Mouse (Mus musculus) limb, embryonic 13.5 days (tissue): ENCODE data around the gene Dcaf11. TPM values are rescaled to one million over a fixed set of nuclear protein-coding genes. Genes with fewer than 3 reads are reported as not detected.

Experiments used
- ATAC-seq: fragments of 200-750 bp; cut with Nextera tagmentation; 2 replicates; pipeline ENCODE4 v1.8.0; 2017; ENCODE audit warnings: low read depth, moderate number of reproducible peaks, moderate TSS enrichment; ENCODE audit not compliant: low FRiP score
- H3K27ac ChIP-seq: fragments of 300-500 bp; sonication (generic); 2 replicates; pipeline ENCODE4 v1.5.1; 2015; ENCODE audit warnings: inconsistent platforms, mild to moderate bottlenecking, moderate library complexity
- H3K27me3 ChIP-seq: fragments of 300-500 bp; sonication (generic); 2 replicates; pipeline ENCODE4 v1.6.1; 2015; ENCODE audit warnings: mild to moderate bottlenecking, inconsistent platforms
- H3K36me3 ChIP-seq: fragments of 300-500 bp; sonication (generic); 2 replicates; pipeline ENCODE4 v1.6.1; 2015; ENCODE audit warnings: inconsistent platforms, mild to moderate bottlenecking, moderate library complexity
- H3K4me1 ChIP-seq: fragments of 300-500 bp; sonication (generic); 2 replicates; pipeline ENCODE4 v1.6.1; 2015; ENCODE audit warnings: inconsistent platforms
- H3K4me2 ChIP-seq: fragments of 300-500 bp; sonication (generic); replicated peaks from 2 replicates; pipeline ENCODE4 v1.6.1; 2015; ENCODE audit warnings: inconsistent platforms, mild to moderate bottlenecking, moderate library complexity
- H3K4me3 ChIP-seq: fragments of 300-500 bp; sonication (generic); 2 replicates; pipeline ENCODE4 v1.5.1; 2015; ENCODE audit warnings: moderate library complexity, mild to moderate bottlenecking, inconsistent platforms
- H3K9ac ChIP-seq: fragments of 300-500 bp; sonication (generic); 2 replicates; pipeline ENCODE4 v1.6.1; 2015; ENCODE audit warnings: mild to moderate bottlenecking, inconsistent platforms
- H3K9me3 ChIP-seq: fragments of 300-500 bp; sonication (generic); 2 replicates; pipeline ENCODE4 v1.6.1; 2016; ENCODE audit warnings: inconsistent platforms
- WGBS: fragments of 180-500 bp; shearing (Covaris S2); methylation state at CpG from one replicate; pipeline ENCODE4 v1.1.7; 2015; 5-methylcytosine and 5-hydroxymethylcytosine counted together
- polyA plus RNA-seq: library from polyadenylated mRNA; unstranded; fragments of >200 nt; fragmentation: Nextera tagmentation; extraction: Ambion mirVana; gene quantifications from 2 replicates; pipeline ENCODE4 v1.2.1, GENCODE M21; 2015

The Dcaf11 gene
- polyA plus RNA-seq, 1 experiment from 2014 or later: 55.9 TPM

DNA sequence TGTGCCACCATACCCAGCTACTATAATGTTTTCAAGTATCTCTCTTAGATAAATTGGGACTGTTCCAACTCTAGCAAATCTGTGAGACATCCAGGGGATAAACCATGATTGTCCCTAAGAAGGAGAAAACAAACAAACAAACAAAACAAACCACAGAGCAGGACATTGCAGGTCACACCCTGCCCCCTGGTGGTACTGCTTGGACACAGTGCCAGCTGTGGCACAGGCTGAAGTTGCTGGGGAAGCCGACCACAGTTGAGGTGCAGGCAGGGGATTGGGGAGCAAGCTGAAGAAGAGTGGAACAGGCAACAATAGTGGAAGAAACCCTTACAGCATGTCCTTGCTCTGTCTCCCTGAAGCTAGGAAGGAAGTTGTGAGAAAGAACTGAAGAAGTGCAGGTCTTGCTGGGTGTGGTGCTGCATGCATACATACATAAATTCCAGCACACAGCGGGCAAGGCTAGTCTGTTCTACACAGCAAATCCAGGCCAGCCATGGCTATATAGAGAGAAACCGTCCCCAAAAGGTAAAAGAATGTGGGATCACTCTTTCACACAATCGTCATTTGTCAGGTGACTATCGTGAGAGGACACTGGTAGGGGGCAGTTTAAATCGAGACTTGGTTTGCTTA is 23.6 kb upstream of the Dcaf11 start:
- 53% methylated on average over 6 of the region's 6 CpGs for WGBS
- ATAC-seq: no peak
- no peaks in the 10 kb centered on the region for H3K9me3 ChIP-seq
- H3K4me1 ChIP-seq: peaks cover 11% of the 10 kb centered on the region
- no peaks in the 10 kb centered on the region for H3K27me3 ChIP-seq
- no peak overlapping the region for H3K4me3 ChIP-seq
- H3K4me2 ChIP-seq: no peak overlapping the region
- H3K9ac ChIP-seq: no peak overlapping the region
- H3K27ac ChIP-seq: no peak overlapping the region
- no peaks in the 10 kb centered on the region for H3K36me3 ChIP-seq

DNA sequence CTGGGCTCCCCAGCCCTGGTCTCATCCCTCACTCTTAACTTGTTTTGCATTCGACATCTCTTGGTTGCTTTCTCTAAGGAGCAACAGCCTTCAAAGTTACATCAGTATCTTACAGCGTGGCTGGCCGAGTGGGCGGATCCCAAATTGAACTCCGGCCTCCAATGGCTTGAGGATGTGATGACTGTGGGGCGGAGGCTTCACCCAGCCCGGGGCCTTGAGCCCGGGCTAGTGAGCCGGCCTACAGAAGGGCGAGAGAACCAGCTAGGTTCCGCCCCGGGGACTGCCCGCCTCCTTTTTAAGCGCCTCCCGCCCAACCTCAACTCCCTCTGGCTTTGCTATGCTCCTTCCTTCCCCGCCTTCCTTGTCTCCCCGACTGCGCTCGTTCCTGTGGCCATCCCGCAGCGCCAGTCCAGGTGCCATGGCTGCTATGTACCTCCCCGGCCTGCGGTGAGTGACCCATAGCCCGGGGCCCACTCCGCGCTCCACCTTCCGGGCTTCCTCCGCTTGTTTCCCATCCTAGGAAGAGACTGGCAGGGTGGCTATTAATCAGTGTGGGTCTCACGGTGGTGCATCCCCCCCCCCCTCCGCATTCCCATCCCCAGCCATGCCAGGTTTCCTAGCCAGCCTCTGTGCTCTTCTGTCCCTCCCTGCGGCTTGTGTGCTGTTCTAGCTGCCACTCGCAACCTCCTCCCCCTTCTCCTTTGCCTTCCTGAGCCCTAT is 19.6 kb upstream of the Dcaf11 start, which contains the start of gene Pck2:
TSS of gene Pck2 (plus strand) at position 200 of the 720 bp plus-strand sequence.
- Histone ChIP-seq H3K4me3 (peak within 1 kb of the TSS; percentile 67), H3K9ac (peak within 1 kb of the TSS; percentile 82), H3K27me3 (no peaks in the 10 kb centered on the region), H3K9me3 (no peaks in the 10 kb centered on the region), H3K27ac (peak within 1 kb of the TSS; percentile 87), H3K4me2 (peak within 1 kb of the TSS; percentile 83), H3K36me3 (peaks cover 25% of the 10 kb centered on the region), H3K4me1 (peaks cover 17% of the 10 kb centered on the region)
- WGBS: under 1% methylated on average over 32 of the region's 32 CpGs
- peak; percentile 94 for ATAC-seq

DNA sequence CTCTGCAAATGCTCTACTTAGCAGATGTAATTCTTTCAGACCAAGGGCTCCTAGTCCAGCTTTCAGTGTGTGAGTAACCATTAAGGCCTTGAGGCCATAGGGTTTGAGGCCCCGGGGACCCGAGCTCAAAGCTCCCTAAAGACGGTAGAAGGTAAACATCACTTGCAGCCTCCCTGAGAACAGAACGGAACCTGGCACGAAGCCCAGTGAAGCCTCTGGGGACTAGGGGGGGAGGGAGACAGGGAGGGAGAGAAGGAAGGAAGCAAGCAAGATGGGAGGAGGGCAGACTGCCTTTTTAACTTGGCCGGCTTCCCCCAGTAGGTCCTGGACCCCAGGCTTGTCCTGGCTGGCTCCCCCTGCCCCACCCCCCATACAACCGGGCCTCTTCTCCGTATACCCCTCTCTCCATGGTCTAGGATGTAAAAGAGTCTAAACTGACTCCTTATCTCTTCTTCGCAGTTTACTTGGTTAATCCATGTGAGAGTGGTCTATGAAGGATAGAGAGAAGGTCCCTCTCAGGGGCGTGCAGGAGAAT is 19.0 kb upstream of the Dcaf11 start:
- Histone ChIP-seq H3K4me3 (peak overlapping the region; percentile 67), H3K4me2 (peak overlapping the region; percentile 83), H3K9me3 (no peaks in the 10 kb centered on the region), H3K27ac (peak overlapping the region; percentile 87), H3K9ac (peak overlapping the region; percentile 82), H3K36me3 (peaks cover 32% of the 10 kb centered on the region), H3K27me3 (no peaks in the 10 kb centered on the region), H3K4me1 (peaks cover 17% of the 10 kb centered on the region)
- WGBS: 4% methylated on average over 10 of the region's 10 CpGs
- ATAC-seq: peak; percentile 17; the same call in 1 of the 2 replicates

DNA sequence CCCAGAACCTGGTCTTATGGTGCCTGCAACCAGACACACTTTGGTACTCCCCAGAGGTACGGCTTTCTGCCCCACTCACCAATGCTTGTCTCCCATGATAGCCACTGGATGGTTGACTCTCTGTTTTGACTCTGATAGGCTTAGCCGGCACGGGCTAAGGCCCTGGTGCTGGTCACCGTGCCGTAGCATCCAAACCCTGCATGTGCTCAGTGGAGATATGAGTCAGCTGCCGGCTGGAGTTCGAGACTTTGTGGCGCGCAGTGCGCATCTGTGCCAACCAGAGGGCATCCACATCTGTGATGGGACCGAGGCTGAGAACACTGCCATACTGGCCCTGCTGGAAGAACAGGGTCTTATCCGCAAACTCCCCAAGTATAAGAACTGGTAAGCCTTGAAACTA is 17.5 kb upstream of the Dcaf11 start:
- WGBS: 95% methylated on average over 12 of the region's 12 CpGs
- H3K4me1 ChIP-seq: peaks cover 17% of the 10 kb centered on the region
- H3K9ac ChIP-seq: no peak overlapping the region

DNA sequence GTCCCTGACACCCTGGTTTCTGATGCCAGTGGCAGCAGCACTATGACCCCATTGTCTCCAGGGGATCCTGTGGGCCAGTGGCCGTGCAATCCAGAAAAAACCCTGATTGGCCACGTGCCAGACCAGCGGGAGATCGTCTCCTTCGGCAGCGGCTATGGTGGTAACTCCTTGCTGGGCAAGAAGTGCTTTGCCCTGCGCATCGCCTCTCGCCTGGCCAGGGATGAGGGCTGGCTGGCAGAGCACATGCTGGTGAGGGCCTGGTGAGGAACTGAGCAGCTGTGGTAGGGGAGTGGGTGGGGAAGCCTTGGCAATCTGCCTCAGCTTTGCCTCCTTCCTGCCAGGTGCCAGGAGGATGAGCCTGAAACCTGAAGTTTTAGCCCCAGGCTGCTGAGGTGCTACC is 15.5 kb upstream of the Dcaf11 start:
- peaks cover 62% of the 10 kb centered on the region for H3K36me3 ChIP-seq
- no peaks in the 10 kb centered on the region for H3K27me3 ChIP-seq
- H3K4me3 ChIP-seq: no peak overlapping the region
- no peak overlapping the region for H3K4me2 ChIP-seq
- H3K4me1 ChIP-seq: peaks cover 17% of the 10 kb centered on the region
- 85% methylated on average over 9 of the region's 9 CpGs for WGBS
- no peak overlapping the region for H3K9ac ChIP-seq
- no peak for ATAC-seq
- H3K9me3 ChIP-seq: no peaks in the 10 kb centered on the region
- no peak overlapping the region for H3K27ac ChIP-seq

More for the DNA sequence above, 17.5 kb upstream of the Dcaf11 start:
- no peak overlapping the region for H3K27ac ChIP-seq
- H3K4me2 ChIP-seq: no peak overlapping the region
- no peaks in the 10 kb centered on the region for H3K9me3 ChIP-seq
- H3K27me3 ChIP-seq: no peaks in the 10 kb centered on the region
- ATAC-seq: no peak
- peaks cover 41% of the 10 kb centered on the region for H3K36me3 ChIP-seq
- H3K4me3 ChIP-seq: no peak overlapping the region

DNA sequence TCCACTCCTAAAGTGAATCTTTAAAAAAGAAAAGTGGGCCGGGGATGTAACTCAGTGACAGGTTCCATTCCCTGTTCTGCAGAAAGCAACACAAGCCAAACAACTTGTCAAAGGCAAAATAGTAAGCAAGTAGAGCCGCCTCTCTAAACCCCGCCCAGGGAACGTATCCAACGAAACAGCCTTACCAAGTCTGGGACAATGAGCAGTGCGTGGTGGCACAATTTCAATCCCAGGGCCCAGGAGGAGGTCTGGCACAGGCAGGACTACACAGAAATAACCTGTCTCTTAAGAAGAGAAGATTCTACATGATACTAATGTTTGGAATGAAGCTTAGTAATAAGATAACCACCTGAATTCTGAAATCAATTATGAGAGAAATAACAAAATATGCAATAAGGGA is 9.6 kb upstream of the Dcaf11 start:
- no peak for ATAC-seq
- peaks cover 42% of the 10 kb centered on the region for H3K36me3 ChIP-seq
- H3K4me1 ChIP-seq: no peaks in the 10 kb centered on the region
- H3K9me3 ChIP-seq: no peaks in the 10 kb centered on the region
- no peak overlapping the region for H3K4me3 ChIP-seq
- 88% methylated on average over 6 of the region's 6 CpGs for WGBS
- no peaks in the 10 kb centered on the region for H3K27me3 ChIP-seq
- no peak overlapping the region for H3K27ac ChIP-seq
- H3K4me2 ChIP-seq: no peak overlapping the region
- H3K9ac ChIP-seq: no peak overlapping the region

DNA sequence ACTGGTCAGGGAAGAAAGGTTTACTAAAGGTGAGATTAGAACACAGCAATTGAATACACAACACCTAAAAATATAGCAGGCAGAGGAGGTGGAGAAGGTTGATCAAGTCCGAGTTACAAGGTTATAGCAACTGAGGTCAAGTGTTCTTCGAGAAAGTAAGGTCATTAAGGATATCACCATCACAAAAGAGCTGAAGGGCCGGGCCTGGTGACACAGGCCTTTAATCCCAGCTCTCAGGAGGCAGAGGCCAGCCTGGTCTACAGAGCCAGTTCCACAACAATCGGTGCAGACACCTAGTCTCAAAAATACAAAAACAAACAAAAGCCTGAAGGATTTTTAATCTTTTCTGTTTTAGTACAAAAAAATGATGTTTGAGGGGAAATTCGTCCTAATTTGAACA is 8.5 kb upstream of the Dcaf11 start:
- no peak overlapping the region for H3K9ac ChIP-seq
- H3K4me2 ChIP-seq: no peak overlapping the region
- H3K27me3 ChIP-seq: no peaks in the 10 kb centered on the region
- no peak overlapping the region for H3K4me3 ChIP-seq
- no peaks in the 10 kb centered on the region for H3K4me1 ChIP-seq
- no peak overlapping the region for H3K27ac ChIP-seq
- 72% methylated on average over 5 of the region's 5 CpGs for WGBS
- peaks cover 30% of the 10 kb centered on the region for H3K36me3 ChIP-seq
- no peak for ATAC-seq
- H3K9me3 ChIP-seq: no peaks in the 10 kb centered on the region

DNA sequence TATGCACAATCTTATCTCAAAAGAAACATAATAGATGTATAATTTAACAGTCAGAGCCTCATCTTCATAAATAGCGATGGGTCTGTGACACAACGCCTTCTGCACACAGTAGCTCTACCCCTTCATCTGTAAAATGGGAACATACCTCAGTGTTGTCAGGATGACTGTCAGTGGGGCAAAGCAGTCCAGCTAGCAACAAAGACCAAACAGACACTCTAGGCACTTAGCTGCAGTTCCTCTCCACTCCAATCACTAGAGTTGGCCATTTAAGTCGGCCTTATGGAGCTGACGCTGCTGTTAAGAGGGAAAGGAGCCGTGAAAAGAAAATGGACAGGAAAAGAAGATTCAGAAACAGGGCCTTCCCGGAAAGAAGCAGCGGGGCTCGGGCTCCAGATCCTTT is 8.0 kb upstream of the Dcaf11 start:
- Histone ChIP-seq H3K36me3 (peaks cover 28% of the 10 kb centered on the region), H3K27ac (no peak overlapping the region), H3K9ac (no peak overlapping the region), H3K4me3 (no peak overlapping the region), H3K4me1 (0 out of 2 replicates have a peak, but pooled peaks cover under 1% of the 10 kb centered on the region), H3K9me3 (no peaks in the 10 kb centered on the region), H3K4me2 (no peak overlapping the region), H3K27me3 (no peaks in the 10 kb centered on the region)
- WGBS: 95% methylated on average over 8 of the region's 8 CpGs
- no peak for ATAC-seq

DNA sequence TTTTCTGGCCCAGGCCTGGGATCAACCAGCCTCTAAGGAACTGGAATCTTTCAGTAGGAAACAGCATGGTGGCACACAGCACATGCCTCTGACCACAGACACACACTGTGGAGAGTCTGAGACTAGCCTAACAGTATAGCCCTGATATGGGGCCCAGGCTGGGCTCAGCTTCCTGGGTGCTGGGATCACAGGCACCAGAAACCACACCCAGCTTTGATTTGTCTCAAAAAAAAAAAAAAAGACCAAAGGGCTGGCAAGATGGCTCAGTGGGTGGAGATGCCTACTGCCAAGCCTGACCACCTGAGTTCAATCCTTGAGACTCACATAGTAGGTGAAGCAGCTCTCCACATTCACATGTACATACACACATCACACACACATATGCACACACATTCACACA is 5.2 kb upstream of the Dcaf11 start:
- Histone ChIP-seq H3K4me2 (no peak overlapping the region), H3K27me3 (no peaks in the 10 kb centered on the region), H3K9me3 (no peaks in the 10 kb centered on the region), H3K9ac (no peak overlapping the region), H3K4me1 (0 out of 2 replicates have a peak, but pooled peaks cover 5% of the 10 kb centered on the region), H3K36me3 (peaks cover 2% of the 10 kb centered on the region), H3K27ac (no peak overlapping the region), H3K4me3 (no peak overlapping the region)
- no peak for ATAC-seq

DNA sequence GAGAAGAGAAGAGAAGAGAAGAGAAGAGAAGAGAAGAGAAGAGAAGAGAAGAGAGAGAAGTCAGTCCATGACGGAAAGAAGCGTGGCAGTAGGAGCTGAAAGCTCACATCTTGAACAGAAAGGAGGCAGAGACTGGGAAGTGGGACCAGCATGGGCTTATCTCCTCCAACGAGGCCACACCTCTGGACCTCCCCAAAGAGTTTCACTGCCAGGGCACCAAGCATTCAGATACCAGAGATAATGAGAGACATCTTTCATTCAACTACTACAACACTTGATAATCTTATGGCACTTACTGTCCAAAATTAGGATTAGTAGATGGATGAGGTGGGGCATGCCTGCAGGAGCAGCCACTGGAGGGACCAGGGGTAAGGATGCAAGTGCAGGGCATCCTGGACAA is 4.0 kb upstream of the Dcaf11 start:
- H3K4me3 ChIP-seq: no peak overlapping the region
- no peak for ATAC-seq
- H3K27ac ChIP-seq: no peak overlapping the region
- no peaks in the 10 kb centered on the region for H3K9me3 ChIP-seq
- H3K36me3 ChIP-seq: no peaks in the 10 kb centered on the region
- 0 out of 2 replicates have a peak, but pooled peaks cover 5% of the 10 kb centered on the region for H3K4me1 ChIP-seq
- no peak overlapping the region for H3K9ac ChIP-seq
- H3K27me3 ChIP-seq: no peaks in the 10 kb centered on the region
- no peak overlapping the region for H3K4me2 ChIP-seq
- 77% methylated on average over 3 of the region's 3 CpGs for WGBS

DNA sequence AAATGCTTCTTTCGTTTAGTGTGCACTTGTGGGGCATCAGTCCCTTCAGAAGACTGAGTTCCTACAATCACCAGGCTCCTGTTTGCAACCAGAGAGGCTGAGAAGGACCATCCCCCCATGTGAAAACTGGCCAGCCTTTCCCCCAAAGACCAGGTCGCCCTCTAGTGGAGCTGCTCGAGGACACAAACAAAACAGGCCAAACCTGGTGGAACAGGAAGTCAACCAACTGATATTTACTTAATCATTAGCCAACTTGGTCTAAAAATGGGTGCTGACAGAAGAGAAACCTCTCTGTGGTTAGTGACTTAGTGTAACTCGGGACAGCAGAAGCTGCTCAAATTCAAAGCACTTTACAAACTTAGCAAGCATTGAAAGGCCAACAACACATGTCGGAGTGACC is 2.8 kb upstream of the Dcaf11 start:
- H3K36me3 ChIP-seq: no peaks in the 10 kb centered on the region
- ATAC-seq: no peak
- no peak overlapping the region for H3K9ac ChIP-seq
- H3K4me3 ChIP-seq: no peak overlapping the region
- H3K4me2 ChIP-seq: no peak overlapping the region
- no peaks in the 10 kb centered on the region for H3K9me3 ChIP-seq
- H3K4me1 ChIP-seq: peaks cover 16% of the 10 kb centered on the region
- H3K27me3 ChIP-seq: no peaks in the 10 kb centered on the region
- H3K27ac ChIP-seq: no peak overlapping the region
- WGBS: 27% methylated on average over 5 of the region's 5 CpGs

DNA sequence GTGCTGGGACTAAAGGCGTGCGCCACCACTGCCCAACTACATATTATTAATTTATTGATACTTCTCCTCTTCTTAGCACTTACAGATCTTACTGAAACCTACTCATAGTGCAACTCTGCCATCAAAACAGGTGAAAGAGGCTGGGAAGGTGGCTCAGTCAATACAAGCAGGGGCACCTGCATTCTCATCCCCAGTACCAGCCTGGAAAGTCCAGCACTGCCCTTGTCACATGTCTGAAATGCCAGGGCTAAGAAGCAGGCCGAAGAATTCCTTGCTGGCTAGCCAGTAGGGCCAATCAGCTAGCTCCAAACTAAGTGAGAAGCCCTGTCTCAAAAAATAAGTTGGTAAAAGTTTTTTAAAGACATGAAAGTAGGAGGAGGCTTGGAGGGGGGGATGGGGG is 2.2 kb upstream of the Dcaf11 start:
- Histone ChIP-seq H3K4me3 (no peak overlapping the region), H3K4me2 (no peak overlapping the region), H3K9me3 (no peaks in the 10 kb centered on the region), H3K27ac (no peak overlapping the region), H3K27me3 (no peaks in the 10 kb centered on the region), H3K4me1 (peaks cover 19% of the 10 kb centered on the region), H3K9ac (no peak overlapping the region), H3K36me3 (no peaks in the 10 kb centered on the region)
- WGBS: 88% methylated on average over 3 of the region's 3 CpGs
- no peak for ATAC-seq
